ENCODE assay signal across 8 mouse cellular contexts in genomic region chr2:155826630-155827424, GRCm38 (mm10). TPM values are rescaled to one million over a fixed set of nuclear protein-coding genes. Genes with fewer than 3 reads are reported as not detected.
DNase-seq lines count a peak whose midpoint lies in the region; ATAC-seq and TF ChIP-seq lines count a peak whose summit lies in the region.

Eif6 (minus strand) TSS chr2:155826925.

- no peaks in the 10 kb centered on the region for H3K9me3 ChIP-seq in heart, embryonic 11.5 days (replicated peaks; ENCODE audit: control insufficient read depth, low read length)
- no peaks in the 10 kb centered on the region for H3K9me3 ChIP-seq in kidney, embryonic 15.5 days (replicated peaks)

- peaks cover 12% of the 10 kb centered on the region for H3K4me1 ChIP-seq in heart, embryonic 11.5 days (ENCODE audit: control insufficient read depth, insufficient read depth, low read length)
- H3K4me1 ChIP-seq in kidney, embryonic 15.5 days: peaks cover 19% of the 10 kb centered on the region

- no peaks in the 10 kb centered on the region for H3K27me3 ChIP-seq in heart, embryonic 11.5 days (ENCODE audit: control insufficient read depth, insufficient read depth, low read length)
- H3K27me3 ChIP-seq in kidney, embryonic 15.5 days: no peaks in the 10 kb centered on the region

- peak within 1 kb of the TSS; percentile 90 for H3K9ac ChIP-seq in heart, embryonic 11.5 days (ENCODE audit: low read depth, low read length)
- H3K9ac ChIP-seq in kidney, embryonic 15.5 days: peak within 1 kb of the TSS; percentile 76

- H3K27ac ChIP-seq in heart, embryonic 11.5 days (ENCODE audit: low read depth, low read length): peak within 1 kb of the TSS; percentile 84
- H3K27ac ChIP-seq in kidney, embryonic 15.5 days: peak within 1 kb of the TSS; percentile 92

- no peak for TF ChIP-seq POLR2A in brain, embryonic 14.5 days (IDR thresholded peaks at IDR 0.05; ENCODE audit: borderline replicate concordance, extremely low read depth, insufficient read depth, insufficient read length, poor library complexity, severe bottlenecking)

- peak; percentile 91 for DNase-seq in CD4-positive, CD25-positive, alpha-beta regulatory T cell, adult 2 months (ENCODE audit: low read depth, low spot score)
- DNase-seq in brain, embryonic 14.5 days (ENCODE audit: low read depth): peak; percentile 97
- peak; percentile 92 for DNase-seq in liver
- peak; percentile 53 to 67 for DNase-seq in monocyte, adult 2 months (ENCODE audit: low read depth in 1 of 2, low spot score in 2 of 2)
- peak; percentile 87 to 89 for DNase-seq in spleen, postnatal 36 days (ENCODE audit: low spot score in 2 of 2)

- ATAC-seq in erythroblast, adult 5-6 weeks (replicated peaks; ENCODE audit: low FRiP score, poor library complexity, severe bottlenecking): peak; percentile 93
- peak; percentile 85 for ATAC-seq in heart, embryonic 11.5 days (replicated peaks; ENCODE audit: insufficient number of reproducible peaks, low FRiP score, low TSS enrichment)
- ATAC-seq in kidney, embryonic 15.5 days (replicated peaks; ENCODE audit: low FRiP score): peak; percentile 94

- H3K4me3 ChIP-seq in heart, embryonic 11.5 days (ENCODE audit: low read depth, low read length): peak within 1 kb of the TSS; percentile 91
- H3K4me3 ChIP-seq in kidney, embryonic 15.5 days (replicated peaks): peak within 1 kb of the TSS; percentile 82

- no peak for TF ChIP-seq CTCF in brain, embryonic 14.5 days (IDR thresholded peaks at IDR 0.05; ENCODE audit: borderline replicate concordance, extremely low read depth, insufficient read depth, insufficient read length)

- 3% methylated on average over 27 of the region's 27 CpGs for WGBS in heart, embryonic 11.5 days (ENCODE audit: insufficient replicate concordance)
- WGBS in kidney, embryonic 15.5 days: 2% methylated on average over 27 of the region's 27 CpGs

- peak within 1 kb of the TSS; percentile 88 for H3K4me2 ChIP-seq in heart, embryonic 11.5 days
- peak within 1 kb of the TSS; percentile 71 for H3K4me2 ChIP-seq in kidney, embryonic 15.5 days

- H3K36me3 ChIP-seq in heart, embryonic 11.5 days (ENCODE audit: control insufficient read depth, insufficient read depth, low read length): peaks cover 13% of the 10 kb centered on the region; the same call in 1 of the 2 replicates
- H3K36me3 ChIP-seq in kidney, embryonic 15.5 days: peaks cover 23% of the 10 kb centered on the region

RNA-seq across cellular contexts. Expression of gene Eif6, which starts in this region (rescaled TPM):
- 88.8 and 100.0 TPM in 2 replicates for polyA plus RNA-seq in brain, embryonic 14.5 days (2012; rRNA removed)
- total RNA-seq in erythroblast, adult 5-6 weeks (2015; ENCODE audit: low replicate concordance): 20.4 and 58.3 TPM in 2 replicates
- total RNA-seq in erythroblast, adult 5-6 weeks (2017; ENCODE audit: low replicate concordance): 17.0 and 22.2 TPM in 2 replicates
- 138 and 148 TPM in 2 replicates for polyA plus RNA-seq in heart, embryonic 11.5 days (2014; fragmentation: Nextera tagmentation; extraction: Ambion mirVana)
- polyA plus RNA-seq in kidney, embryonic 15.5 days (2015; fragmentation: Nextera tagmentation; extraction: Ambion mirVana): 204 and 210 TPM in 2 replicates

Comparison
In these comparisons a context has a peak if more than half of its experiments do, and no peak if none do; other contexts are left out.
1. Peak in every context shown above with its lines: DNase-seq, ATAC-seq, H3K4me3 ChIP-seq and H3K27ac ChIP-seq.